Mouse (Mus musculus) Patski (cell line): ENCODE measurements around the gene Foxc1. TPM values are rescaled to one million over a fixed set of nuclear protein-coding genes. Genes with fewer than 3 reads are reported as not detected.

Experiments
- ATAC-seq: fragments of 100-300 bp; one replicate; pipeline ENCODE4 v1.8.0; 2021
- CTCF ChIA-PET: fragments of 350-600 bp; sonication (Branson Sonifier 250); formaldehyde crosslinking; loops from one replicate; lab custom pipeline; 2022; ENCODE audit warnings: inconsistent platforms; lab: Charles Lee
- POLR2A ChIA-PET: fragments of 350-600 bp; sonication (Branson Sonifier 250); formaldehyde crosslinking; loops from one replicate; lab custom pipeline; 2022; ENCODE audit warnings: antibody characterized with exemption, inconsistent platforms; lab: Charles Lee
- DNase-seq: peaks from one replicate; pipeline ENCODE4 v3.0.0-alpha.2; 2011; ENCODE audit warnings: low read depth, low spot score
- H3K27me3 ChIP-seq: fragments of 371-371 bp; one replicate; pipeline ENCODE4 v1.5.1; 2021
- CTCF ChIP-seq: fragments of 100-300 bp; IDR thresholded peaks from one replicate; pipeline ENCODE4 v1.5.1; 2021
- in situ Hi-C: fragments of 300-500 bp; cut with MboI; formaldehyde crosslinking; loops from 3 replicates; pipeline ENCODE4 v1.11.1; 2018; ENCODE audit warnings: low pct_unique_long_range_greater_than_20kb, mixed read lengths
- polyA plus RNA-seq: library from polyadenylated mRNA; unstranded; gene quantifications from one replicate; pipeline ENCODE4 v1.2.3, GENCODE M21; 2021

Gene Foxc1
- polyA plus RNA-seq, 1 experiment from 2014 or later, result 29.1 TPM

- POLR2A ChIA-PET, result interaction anchor here (0.5 to 2.6 kb wide), 5 partner anchors 9 to 405 kb away, joined by 3 to 9 read pairs (median 7); no protein-coding TSS in a partner anchor
- ATAC-seq, result no peak
- CTCF ChIA-PET, result interaction anchor here (0.9 to 7.0 kb wide), 4 partner anchors 8 to 714 kb away, joined by 3 to 42 read pairs (median 4); no protein-coding TSS in a partner anchor
- in situ Hi-C loops, result loop anchor here (5.0 to 10.0 kb wide), 4 partner anchors 413 to 873 kb away; no protein-coding TSS in a partner anchor
- no peak for DNase-seq
- no peak for TF ChIP-seq CTCF
- no peaks in the 10 kb centered on the region for H3K27me3 ChIP-seq
Observed at GRCm38 (mm10) chr13:31804571-31804970, 1.9 kb upstream of the Foxc1 start.

- TF ChIP-seq CTCF, result no peak
- in situ Hi-C loops, result loop anchor here (10.0 kb wide), 1 partner anchor 489 kb away; no protein-coding TSS in a partner anchor
- ATAC-seq (peak; percentile 14), DNase-seq (no peak)
- H3K27me3 ChIP-seq, result no peaks in the 10 kb centered on the region
- POLR2A ChIA-PET, result interaction anchor here (0.6 to 3.5 kb wide), 7 partner anchors 8 to 538 kb away, joined by 3 to 35 read pairs (median 5); no protein-coding TSS in a partner anchor
- CTCF ChIA-PET, result interaction anchor here (0.6 to 7.0 kb wide), 2 partner anchors 409 to 872 kb away, joined by 3 to 42 read pairs; no protein-coding TSS in a partner anchor
Observed at GRCm38 (mm10) chr13:31805831-31806427, 504 bp upstream of the Foxc1 start.

- POLR2A ChIA-PET, result interaction anchor here (0.7 to 3.5 kb wide), 10 partner anchors 8 to 665 kb away, joined by 3 to 35 read pairs (median 4); no protein-coding TSS in a partner anchor
- TF ChIP-seq CTCF, result no peak
- no peak for DNase-seq
Observed at GRCm38 (mm10) chr13:31806890-31807735, 680 bp downstream of the Foxc1 start.

GRCm38 (mm10) chr13:31807736-31808115 lies 1.3 kb downstream of the Foxc1 start:
- no peaks in the 10 kb centered on the region for H3K27me3 ChIP-seq
- ChIA-PET CTCF (interaction anchor here (0.9 to 7.0 kb wide), 2 partner anchors 71 to 407 kb away, joined by 4 to 42 read pairs; no protein-coding TSS in a partner anchor), POLR2A (interaction anchor here (0.7 to 3.5 kb wide), 7 partner anchors 42 to 684 kb away, joined by 3 to 35 read pairs (median 3); no protein-coding TSS in a partner anchor)
- no peak for DNase-seq
- in situ Hi-C loops, result loop anchor here (10.0 kb wide), 1 partner anchor 487 kb away; no protein-coding TSS in a partner anchor
- ATAC-seq, result no peak
- TF ChIP-seq CTCF, result no peak

More at GRCm38 (mm10) chr13:31806890-31807735, 680 bp downstream of the Foxc1 start:
- ATAC-seq, result no peak
- CTCF ChIA-PET, result interaction anchor here (0.9 to 7.0 kb wide), 2 partner anchors 72 to 408 kb away, joined by 4 to 42 read pairs; no protein-coding TSS in a partner anchor
- in situ Hi-C loops, result loop anchor here (10.0 kb wide), 1 partner anchor 488 kb away; no protein-coding TSS in a partner anchor
- H3K27me3 ChIP-seq, result no peaks in the 10 kb centered on the region

GRCm38 (mm10) chr13:31808116-31808803 lies 1.8 kb downstream of the Foxc1 start:
- ChIA-PET CTCF (interaction anchor here (0.9 to 7.0 kb wide), 3 partner anchors 71 to 407 kb away, joined by 4 to 42 read pairs (median 4); no protein-coding TSS in a partner anchor), POLR2A (interaction anchor here (0.7 to 3.5 kb wide), 7 partner anchors 41 to 684 kb away, joined by 3 to 35 read pairs (median 4); no protein-coding TSS in a partner anchor)
- no peaks in the 10 kb centered on the region for H3K27me3 ChIP-seq
- ATAC-seq (no peak), DNase-seq (no peak)
- in situ Hi-C loops, result loop anchor here (10.0 kb wide), 1 partner anchor 487 kb away; no protein-coding TSS in a partner anchor
- TF ChIP-seq CTCF, result no peak

GRCm38 (mm10) chr13:31808804-31809420 lies 2.5 kb downstream of the Foxc1 start:
- no peak for TF ChIP-seq CTCF
- no peaks in the 10 kb centered on the region for H3K27me3 ChIP-seq
- DNase-seq (no peak), ATAC-seq (no peak)
- ChIA-PET POLR2A (interaction anchor here (0.7 to 3.5 kb wide), 5 partner anchors 41 to 490 kb away, joined by 3 to 35 read pairs (median 4); no protein-coding TSS in a partner anchor), CTCF (interaction anchor here (1.8 to 7.0 kb wide), 2 partner anchors 399 to 406 kb away, joined by 4 to 42 read pairs; no protein-coding TSS in a partner anchor)
- in situ Hi-C loops, result loop anchor here (10.0 kb wide), 1 partner anchor 486 kb away; no protein-coding TSS in a partner anchor

GRCm38 (mm10) chr13:31809701-31810100 lies 3.3 kb downstream of the Foxc1 start:
- no peak for TF ChIP-seq CTCF
- ChIA-PET CTCF (interaction anchor here (1.8 to 7.0 kb wide), 2 partner anchors 399 to 405 kb away, joined by 4 to 42 read pairs; no protein-coding TSS in a partner anchor), POLR2A (interaction anchor here (0.8 to 3.5 kb wide), 2 partner anchors 149 to 403 kb away, joined by 3 to 35 read pairs; no protein-coding TSS in a partner anchor)
- ATAC-seq (no peak), DNase-seq (no peak)
- H3K27me3 ChIP-seq, result no peaks in the 10 kb centered on the region
- in situ Hi-C loops, result loop anchor here (10.0 kb wide), 1 partner anchor 485 kb away; no protein-coding TSS in a partner anchor

GRCm38 (mm10) chr13:31810375-31810692 lies 3.9 kb downstream of the Foxc1 start:
- no peak for TF ChIP-seq CTCF
- ChIA-PET POLR2A (interaction anchor here (1.3 to 2.1 kb wide), 4 partner anchors 9 to 402 kb away, joined by 3 to 9 read pairs (median 6); no protein-coding TSS in a partner anchor), CTCF (interaction anchor here (1.3 kb wide), 1 partner anchor 404 kb away, joined by 4 read pairs; no protein-coding TSS in a partner anchor)
- in situ Hi-C loops, result no loop called here
- no peaks in the 10 kb centered on the region for H3K27me3 ChIP-seq
- ATAC-seq, result no peak
- DNase-seq, result no peak
